Mouse (Mus musculus) brain, embryonic 14.5 days (tissue): Measurements from ENCODE around the gene Dhx15. TPM values are rescaled to one million over a fixed set of nuclear protein-coding genes. Genes with fewer than 3 reads are reported as not detected.

Source experiments
- DNase-seq: peaks from one replicate; pipeline ENCODE4 v3.0.0-alpha.2; 2011; ENCODE audit warnings: low read depth
- CTCF ChIP-seq: fragments of 200-500 bp; IDR thresholded peaks from 2 replicates; pipeline ENCODE4 v1.5.1; 2012; ENCODE audit warnings: inconsistent platforms, mild to moderate bottlenecking, moderate library complexity, borderline replicate concordance; ENCODE audit not compliant: insufficient read depth, insufficient read length; ENCODE audit errors: extremely low read depth
- POLR2A ChIP-seq: fragments of 200-500 bp; IDR thresholded peaks from 2 replicates; pipeline ENCODE4 v1.6.1; 2012; ENCODE audit warnings: mild to moderate bottlenecking, inconsistent platforms, borderline replicate concordance; ENCODE audit not compliant: poor library complexity, insufficient read depth, insufficient read length, severe bottlenecking; ENCODE audit errors: extremely low read depth
- polyA plus RNA-seq: library from polyadenylated mRNA; depleted of rRNA; stranded (reverse); fragments of >200 nt; gene quantifications from 2 replicates; pipeline ENCODE4 v1.2.3, GENCODE M21; 2012

Dhx15 gene
- polyA plus RNA-seq, 1 experiment: 168 TPM

DNA sequence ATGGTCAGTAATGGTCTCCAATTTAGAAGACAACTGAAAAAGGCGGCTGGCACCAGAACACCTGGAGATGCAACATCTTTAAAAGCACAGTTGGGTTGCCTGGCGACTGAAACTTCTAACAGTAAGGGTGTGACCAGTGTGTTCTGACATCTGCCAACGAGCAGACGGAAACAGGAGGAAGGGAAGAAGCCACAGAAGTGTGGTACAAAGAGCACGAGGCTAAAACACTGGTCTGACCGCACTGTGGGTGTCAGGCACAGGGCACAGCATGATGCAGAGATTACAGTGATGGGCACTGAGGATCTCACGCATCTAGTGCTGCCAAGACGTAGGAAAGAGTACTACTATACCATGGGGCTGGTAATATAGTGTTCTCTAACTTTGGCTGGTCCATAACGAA lies 48.4 kb downstream of the Dhx15 start:
- no peak for TF ChIP-seq CTCF
- no peak for TF ChIP-seq POLR2A
- no peak for DNase-seq

DNA sequence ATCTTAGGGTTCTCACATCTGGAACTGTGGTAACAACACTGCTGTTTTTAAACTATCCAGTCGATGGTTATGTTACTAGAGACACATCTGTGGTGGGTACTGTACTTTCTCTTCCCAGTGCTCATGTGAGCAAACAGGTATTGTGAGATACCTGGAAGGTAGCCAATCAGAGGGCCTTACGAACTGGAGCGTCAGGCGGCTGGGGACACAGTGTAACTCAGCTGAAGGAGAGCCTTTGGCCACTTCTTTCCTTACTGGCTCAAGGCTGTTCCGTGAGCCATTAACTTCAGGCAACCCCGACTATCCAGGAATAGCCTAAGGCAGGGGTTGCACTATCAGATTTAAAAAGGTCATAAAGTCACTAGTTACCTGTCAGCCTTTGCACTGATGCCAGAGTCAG lies 51.5 kb downstream of the Dhx15 start:
- no peak for DNase-seq
- TF ChIP-seq CTCF (no peak), POLR2A (no peak)

DNA sequence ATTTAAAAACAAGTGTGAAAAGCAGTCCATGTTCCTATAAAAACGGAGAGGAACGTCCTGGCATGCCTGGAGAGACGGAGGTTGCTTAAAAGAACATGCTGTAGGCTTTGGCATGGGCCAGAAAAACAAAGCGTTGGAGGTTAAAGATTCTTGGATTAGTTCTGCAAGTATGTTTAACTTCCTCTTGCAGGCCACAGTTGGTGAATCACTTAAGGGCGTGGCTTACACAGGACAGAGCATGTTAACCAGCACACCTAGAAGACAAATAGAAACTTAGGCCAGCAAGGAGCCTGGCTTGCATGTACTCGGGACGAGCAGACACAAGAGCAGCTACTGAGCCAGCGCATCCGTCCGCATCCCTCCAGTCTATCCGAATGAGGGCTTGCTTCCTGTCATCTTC lies 52.2 kb downstream of the Dhx15 start:
- TF ChIP-seq POLR2A: no peak
- TF ChIP-seq CTCF: no peak
- no peak for DNase-seq

DNA sequence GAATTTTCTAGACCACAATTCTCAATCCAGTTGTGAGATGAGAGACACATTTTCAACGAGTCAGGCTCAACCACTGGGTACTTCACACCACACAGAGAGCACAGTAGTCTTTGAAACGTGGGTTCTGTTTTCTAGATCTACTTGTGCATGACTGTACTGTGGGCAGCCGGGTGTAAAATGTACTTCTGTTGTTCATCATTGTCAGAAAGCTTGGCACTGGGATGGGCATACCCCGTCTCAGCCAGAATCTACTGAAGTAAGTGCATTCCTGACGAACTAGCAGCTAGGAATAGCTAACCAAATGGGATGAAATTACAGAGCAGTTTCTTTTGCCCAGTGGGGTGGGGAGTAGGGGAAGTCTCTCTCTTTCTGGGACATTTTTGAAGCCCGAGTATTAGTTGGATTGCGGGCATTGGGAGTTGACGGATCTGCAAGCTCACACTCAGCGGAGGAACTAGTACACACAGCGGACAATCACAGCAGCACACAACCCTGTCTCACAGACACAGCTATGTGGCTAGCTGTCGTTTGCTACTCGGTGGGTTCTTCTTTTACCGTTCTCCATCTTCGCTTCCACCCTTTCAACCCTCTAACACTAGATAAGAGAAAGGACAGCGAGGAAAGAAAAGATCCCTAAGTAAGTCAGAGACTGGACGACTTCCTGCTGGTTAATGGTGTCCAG lies 54.7 kb downstream of the Dhx15 start:
- no peak for DNase-seq
- no peak for TF ChIP-seq CTCF
- no peak for TF ChIP-seq POLR2A

DNA sequence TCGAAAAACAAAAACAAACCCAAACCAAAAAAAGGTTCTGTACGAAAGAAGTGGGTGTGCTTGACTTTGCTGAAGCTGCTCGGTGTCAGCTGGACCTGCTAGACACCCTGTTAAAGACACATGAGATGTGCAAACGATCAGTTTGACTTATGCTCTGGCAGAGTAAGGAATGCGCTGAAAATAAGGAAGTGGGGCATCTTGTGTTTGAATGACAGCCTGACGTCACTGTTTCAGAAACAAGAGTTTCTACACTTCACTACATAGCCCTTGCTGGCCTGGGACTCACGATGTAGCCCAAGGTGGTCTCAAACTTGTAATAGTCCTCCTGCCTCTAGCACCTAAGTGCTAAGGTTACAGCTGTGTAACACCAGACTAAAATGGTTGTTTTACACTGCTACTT lies 57.5 kb downstream of the Dhx15 start:
- no peak for TF ChIP-seq POLR2A
- no peak for TF ChIP-seq CTCF
- DNase-seq: no peak

DNA sequence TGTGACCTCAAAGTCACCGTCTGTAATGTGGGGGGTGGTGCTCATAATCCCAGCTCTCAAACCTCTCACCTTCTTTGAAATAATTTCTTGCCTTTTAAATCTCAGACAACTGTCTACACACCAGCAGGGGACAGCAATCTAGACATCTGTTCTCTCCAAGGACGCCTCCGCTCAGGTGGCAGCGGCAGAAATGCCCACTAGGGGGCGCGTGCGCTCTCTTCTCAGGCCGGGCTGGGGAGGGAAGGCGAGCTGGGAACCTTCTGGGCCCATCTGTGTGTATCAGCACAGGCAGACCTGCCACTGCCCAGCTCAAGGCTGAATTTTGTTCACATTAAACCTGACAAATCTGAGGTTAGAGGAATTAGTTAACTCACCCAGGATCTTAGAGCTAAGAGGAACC lies 58.2 kb downstream of the Dhx15 start:
- TF ChIP-seq POLR2A (no peak), CTCF (peak; percentile 79)
- DNase-seq: peak; percentile 59

DNA sequence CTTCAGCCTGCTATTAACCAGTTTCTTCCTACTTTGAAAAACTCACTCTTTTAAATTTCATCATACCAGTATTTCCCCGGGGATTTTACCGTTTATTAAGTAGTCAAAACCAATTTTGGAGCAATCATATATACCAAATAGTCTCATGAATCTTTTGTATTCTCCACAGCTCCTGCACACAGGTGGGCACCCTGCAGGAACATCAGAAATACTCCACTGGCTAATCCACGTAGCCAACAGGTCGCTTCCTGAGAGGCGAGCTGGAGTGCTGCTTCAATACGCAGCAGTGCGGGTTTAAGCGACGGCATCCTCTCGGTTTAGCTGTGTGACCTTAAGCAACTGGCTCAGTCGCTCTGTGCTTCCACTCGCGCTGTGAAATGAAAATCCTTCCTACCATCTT lies 58.9 kb downstream of the Dhx15 start:
- TF ChIP-seq CTCF: no peak
- no peak for TF ChIP-seq POLR2A
- DNase-seq: no peak

DNA sequence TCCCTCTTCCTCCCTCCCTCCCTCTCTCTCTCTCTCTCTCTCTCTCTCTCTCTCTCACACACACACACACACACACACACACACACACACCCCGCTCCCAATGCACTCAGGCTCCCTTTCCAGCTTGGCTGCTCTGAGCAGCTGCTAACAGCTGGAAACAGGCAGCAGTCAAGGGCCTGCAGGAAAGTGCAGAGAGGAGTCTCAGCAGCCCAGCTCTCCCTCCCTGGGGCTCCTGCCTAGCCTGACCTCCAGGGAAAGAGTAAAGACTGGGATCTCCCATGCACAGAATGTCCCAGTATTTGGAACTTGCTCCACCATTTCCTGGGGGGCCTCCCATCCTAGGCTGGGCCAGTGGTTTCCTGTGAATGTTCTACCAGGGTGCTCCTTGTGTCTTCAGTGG lies 59.8 kb downstream of the Dhx15 start:
- TF ChIP-seq CTCF (no peak), POLR2A (no peak)
- no peak for DNase-seq

DNA sequence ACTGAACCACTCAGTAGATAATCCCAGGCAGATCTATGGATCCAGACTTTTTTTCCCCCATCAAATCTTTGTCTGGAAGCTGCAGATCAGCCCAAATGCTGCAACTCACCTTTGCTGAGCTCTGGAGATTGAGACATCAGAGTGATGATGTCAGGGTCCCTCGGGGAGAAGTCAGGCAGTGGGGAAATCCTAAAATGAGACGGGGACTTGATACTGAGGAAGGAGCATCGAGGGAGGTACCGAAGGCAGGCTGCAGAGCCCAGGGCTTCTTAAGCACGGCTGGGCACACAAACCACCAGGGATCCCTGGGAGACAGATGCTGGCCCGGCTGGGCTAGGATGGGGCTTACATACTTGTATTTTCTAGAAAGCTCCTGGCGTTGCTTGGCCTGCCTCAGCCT lies 64.1 kb downstream of the Dhx15 start:
- TF ChIP-seq POLR2A (no peak), CTCF (no peak)
- DNase-seq: no peak

DNA sequence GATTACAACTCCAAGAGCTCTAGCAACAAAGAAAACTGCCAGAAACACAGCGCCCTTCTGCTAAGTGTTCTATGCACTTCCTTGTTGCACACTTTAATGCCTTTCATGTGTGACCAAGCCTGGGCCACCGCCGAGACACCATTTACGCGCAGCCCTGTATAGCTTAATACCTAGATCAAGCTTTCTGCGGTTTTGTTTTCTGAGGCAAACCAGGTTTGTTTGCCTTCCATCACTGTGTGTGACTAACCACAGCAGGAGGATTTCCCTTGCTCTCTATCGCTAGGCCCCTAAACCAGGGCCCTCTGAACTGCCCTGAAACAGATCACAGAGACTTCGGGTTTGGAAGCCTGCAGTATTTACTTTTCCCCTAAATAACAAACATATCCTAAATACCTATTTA lies 64.5 kb downstream of the Dhx15 start:
- TF ChIP-seq CTCF: no peak
- TF ChIP-seq POLR2A: no peak
- no peak for DNase-seq

DNA sequence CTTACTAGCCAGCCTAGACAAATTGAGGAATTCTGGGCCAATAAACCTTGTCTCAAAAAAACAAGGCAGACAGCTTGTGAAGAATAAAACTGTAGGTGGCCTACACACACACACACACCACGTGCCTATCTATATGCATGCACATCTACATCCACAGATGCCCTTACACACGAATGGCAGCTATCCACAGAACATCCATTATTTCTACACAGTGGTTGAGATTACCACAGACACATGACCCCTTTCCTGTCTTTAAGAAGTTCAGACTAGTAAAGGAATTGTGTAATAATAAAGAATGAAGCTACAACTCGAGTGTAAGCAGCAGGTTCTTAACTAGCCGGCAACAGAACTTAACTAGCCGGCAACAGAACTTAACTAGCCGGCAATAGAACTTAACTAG lies 68.2 kb downstream of the Dhx15 start:
- DNase-seq: no peak
- no peak for TF ChIP-seq POLR2A
- no peak for TF ChIP-seq CTCF

DNA sequence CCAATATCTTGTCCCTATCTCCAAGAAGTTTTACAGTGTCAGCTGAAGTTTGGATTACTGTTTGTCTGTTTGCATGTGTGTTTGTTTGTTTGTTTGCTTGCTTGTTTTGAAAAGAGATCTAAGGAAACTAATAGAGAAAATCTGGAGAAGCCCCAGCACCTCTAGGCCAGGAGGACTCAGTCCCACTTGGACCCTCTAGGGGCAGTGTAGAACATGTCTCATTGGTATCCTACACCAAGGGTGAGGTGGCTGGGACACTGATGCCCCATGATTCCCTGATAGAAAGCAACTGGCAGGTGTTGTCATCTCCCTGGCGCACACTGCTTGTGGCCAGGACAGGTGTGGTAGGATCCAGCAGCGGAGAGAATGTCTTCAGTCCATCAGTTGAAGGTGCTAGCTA lies 70.5 kb downstream of the Dhx15 start:
- DNase-seq: no peak
- TF ChIP-seq CTCF (peak; percentile 31; the same call in 1 of the 2 replicates), POLR2A (no peak)
